Mouse (Mus musculus): Measurements from ENCODE around the gene Usp43. TPM values are rescaled to one million over a fixed set of nuclear protein-coding genes. Genes with fewer than 3 reads are reported as not detected.
A peak's percentile ranks its signal among the peaks of the same experiment; 100 is the strongest.

Gene Usp43
- total RNA-seq (2014; rRNA removed) (0.94 and 1.6 TPM in 2 replicates), polyA plus RNA-seq (2015; fragmentation: Nextera tagmentation; extraction: Ambion mirVana) (0.37 and 0.68 TPM in 2 replicates)

DNA sequence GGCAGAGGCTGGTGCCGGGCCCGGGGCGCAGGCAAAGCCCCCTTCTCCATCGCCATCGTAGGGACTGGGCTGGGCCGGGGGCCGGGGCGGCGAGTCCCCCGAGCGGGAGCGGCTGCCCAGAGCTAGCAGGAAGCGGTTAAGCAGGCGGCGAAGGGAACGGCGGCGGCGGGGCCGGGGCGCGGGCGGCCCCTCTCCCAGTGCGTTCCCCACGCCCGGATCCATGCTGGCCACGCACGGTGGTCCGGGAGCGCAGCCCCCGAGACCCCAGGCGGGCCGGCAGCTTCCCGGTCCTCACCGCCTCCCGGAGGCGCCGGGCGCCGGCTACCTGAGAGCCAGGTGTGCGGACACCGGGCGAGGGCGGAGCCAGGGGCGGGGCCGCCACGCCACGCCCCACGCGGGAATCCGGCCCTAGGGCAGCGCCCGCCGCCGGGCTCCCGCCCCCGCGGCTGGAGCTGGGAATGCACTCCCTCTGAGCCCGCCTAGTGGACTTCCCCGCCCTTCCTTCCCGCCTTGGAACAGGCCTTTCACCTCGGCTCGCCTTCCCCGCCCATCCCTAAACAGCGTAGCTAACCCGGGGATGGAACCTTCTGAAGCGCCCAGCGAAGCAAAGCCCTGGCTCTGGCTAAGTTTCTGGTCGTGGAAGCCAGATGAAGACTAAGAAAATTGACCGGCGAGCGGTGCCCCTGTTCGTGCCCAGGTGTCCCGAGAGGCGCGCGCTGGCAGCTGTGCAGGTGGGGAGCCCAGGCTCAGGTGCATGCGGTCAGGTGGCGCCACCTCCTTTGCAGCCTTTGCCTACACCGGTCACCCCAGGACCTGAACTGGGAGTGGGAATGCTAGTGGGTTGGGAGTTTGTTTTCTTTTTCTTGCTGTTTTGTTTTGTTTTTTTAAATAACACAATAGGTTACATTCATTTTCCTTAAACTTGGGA, at the start of gene Usp43:
TSS of gene Usp43 (minus strand) at position 327 of the 928 bp plus-strand sequence.
- H3K9ac ChIP-seq (replicated peaks; ENCODE audit: low read length), result peak within 1 kb of the TSS; percentile 60
- H3K4me2 ChIP-seq (ENCODE audit: low read depth, low read length), result peak within 1 kb of the TSS; percentile 98
- DNase-seq (ENCODE audit: low spot score), result peak; percentile 53
- H3K36me3 ChIP-seq (ENCODE audit: insufficient read depth, low read length), result no peaks in the 10 kb centered on the region
- no peaks in the 10 kb centered on the region for H3K9me3 ChIP-seq (ENCODE audit: low read length)
- H3K27me3 ChIP-seq (ENCODE audit: insufficient read depth, low read length), result peaks cover 8% of the 10 kb centered on the region; the same call in 1 of the 2 replicates
- H3K27ac ChIP-seq, result no peak within 1 kb of the TSS; the same call in 1 of the 2 replicates
- peak within 1 kb of the TSS; percentile 57 for H3K4me3 ChIP-seq (ENCODE audit: low read length)
- WGBS, result 0% methylated on average over 73 of the region's 80 CpGs
- peak; percentile 65; the same call in 1 of the 2 replicates for ATAC-seq
- H3K4me1 ChIP-seq (ENCODE audit: insufficient read depth, low read length), result no peaks in the 10 kb centered on the region
- no peak for TF ChIP-seq CTCF (IDR thresholded peaks at IDR 0.05; ENCODE audit: low read depth)

DNA sequence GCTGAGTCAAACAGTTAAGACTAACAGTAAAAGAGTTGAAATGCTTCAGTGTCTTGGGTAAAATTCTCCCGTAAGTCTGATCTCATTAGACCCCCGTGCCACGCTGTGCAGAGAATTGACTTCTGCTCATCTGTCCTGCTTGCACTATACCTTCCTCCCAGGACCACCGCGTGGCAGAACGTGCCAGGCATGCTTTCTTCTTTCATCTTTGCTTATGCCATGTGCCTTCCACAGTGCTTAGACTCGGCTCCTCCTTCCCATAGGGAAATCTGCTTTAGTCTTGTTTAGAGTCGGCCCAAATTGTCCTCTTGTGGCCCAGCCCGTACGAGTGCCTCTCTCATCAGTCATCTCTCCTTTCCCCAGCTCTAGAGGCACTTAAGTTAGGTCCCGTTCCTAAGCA, 45.9 kb upstream of the Usp43 start:
- Histone ChIP-seq H3K27me3 (ENCODE audit: insufficient read depth, low read length) (no peaks in the 10 kb centered on the region), H3K27ac (no peak overlapping the region), H3K9ac (replicated peaks; ENCODE audit: low read length) (no peak overlapping the region), H3K36me3 (ENCODE audit: insufficient read depth, low read length) (no peaks in the 10 kb centered on the region), H3K9me3 (ENCODE audit: low read length) (no peaks in the 10 kb centered on the region), H3K4me1 (ENCODE audit: insufficient read depth, low read length) (0 out of 2 replicates have a peak, but pooled peaks cover 10% of the 10 kb centered on the region), H3K4me2 (ENCODE audit: low read depth, low read length) (no peak overlapping the region), H3K4me3 (ENCODE audit: low read length) (no peak overlapping the region)
- TF ChIP-seq CTCF (IDR thresholded peaks at IDR 0.05; ENCODE audit: low read depth), result no peak
- WGBS, result 66% methylated on average over 11 of the region's 11 CpGs
- ATAC-seq, result no peak
- DNase-seq (ENCODE audit: low spot score), result no peak

DNA sequence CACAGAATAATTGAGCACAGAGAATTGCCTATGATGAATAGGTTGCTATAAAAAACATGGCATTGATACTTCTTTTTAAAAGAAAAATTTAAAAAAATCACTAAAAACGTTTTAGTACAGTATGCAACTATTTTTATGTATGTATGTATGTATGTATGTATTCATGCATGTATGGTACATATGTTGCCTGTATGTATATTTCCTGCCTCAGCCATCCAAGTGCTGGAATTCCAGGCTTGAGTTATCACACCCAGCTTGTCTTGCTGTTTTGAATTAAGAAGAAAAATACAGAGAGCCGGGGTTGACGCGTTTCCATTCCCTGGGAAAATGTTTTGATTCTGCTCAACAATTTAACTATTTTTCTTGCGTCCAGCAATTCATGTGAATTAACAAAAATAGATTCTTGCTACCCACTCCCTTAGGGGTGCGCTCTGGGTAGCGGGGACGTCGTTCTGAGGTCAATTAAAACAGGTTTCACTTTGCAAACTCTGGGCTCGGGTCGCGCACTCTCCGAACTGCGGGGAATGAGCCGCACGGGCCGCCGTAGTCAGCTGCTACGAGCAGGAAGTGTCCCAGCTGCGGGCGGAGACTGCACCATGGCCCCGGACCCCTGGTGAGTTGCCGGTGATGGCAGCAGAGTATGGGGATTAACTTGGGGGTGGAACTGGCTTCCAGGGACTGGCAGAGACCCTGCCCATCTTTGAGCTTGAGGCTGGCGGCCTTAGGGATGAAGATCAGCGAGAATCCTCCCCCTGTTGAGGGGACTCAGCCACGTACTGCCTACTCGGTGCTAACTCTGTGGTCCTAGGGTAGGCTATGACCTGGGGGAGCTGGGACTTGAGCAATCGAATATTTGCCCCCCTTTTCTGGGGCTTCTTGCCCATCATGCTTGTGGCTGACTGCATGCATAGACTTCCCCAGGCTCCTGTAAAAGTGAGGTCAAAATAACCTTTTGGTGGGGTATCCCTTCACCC, 44.2 kb upstream of the Usp43 start, which contains the start of gene Stx8:
TSS of gene Stx8 (plus strand) at position 289 of the 974 bp plus-strand sequence.
- DNase-seq (ENCODE audit: low spot score), result peak; percentile 90
- Histone ChIP-seq H3K9me3 (ENCODE audit: low read length) (no peaks in the 10 kb centered on the region), H3K27me3 (ENCODE audit: insufficient read depth, low read length) (no peaks in the 10 kb centered on the region), H3K4me1 (ENCODE audit: insufficient read depth, low read length) (0 out of 2 replicates have a peak, but pooled peaks cover 10% of the 10 kb centered on the region), H3K4me2 (ENCODE audit: low read depth, low read length) (peak within 1 kb of the TSS; percentile 96), H3K36me3 (ENCODE audit: insufficient read depth, low read length) (no peaks in the 10 kb centered on the region), H3K4me3 (ENCODE audit: low read length) (peak within 1 kb of the TSS; percentile 86), H3K27ac (0 out of 2 replicates have a peak within 1 kb of the TSS, but pooled peaks have one; percentile 28), H3K9ac (replicated peaks; ENCODE audit: low read length) (peak within 1 kb of the TSS; percentile 82)
- WGBS, result under 1% methylated on average over 28 of the region's 28 CpGs
- peak; percentile 85 for ATAC-seq
- TF ChIP-seq CTCF (IDR thresholded peaks at IDR 0.05; ENCODE audit: low read depth), result no peak

DNA sequence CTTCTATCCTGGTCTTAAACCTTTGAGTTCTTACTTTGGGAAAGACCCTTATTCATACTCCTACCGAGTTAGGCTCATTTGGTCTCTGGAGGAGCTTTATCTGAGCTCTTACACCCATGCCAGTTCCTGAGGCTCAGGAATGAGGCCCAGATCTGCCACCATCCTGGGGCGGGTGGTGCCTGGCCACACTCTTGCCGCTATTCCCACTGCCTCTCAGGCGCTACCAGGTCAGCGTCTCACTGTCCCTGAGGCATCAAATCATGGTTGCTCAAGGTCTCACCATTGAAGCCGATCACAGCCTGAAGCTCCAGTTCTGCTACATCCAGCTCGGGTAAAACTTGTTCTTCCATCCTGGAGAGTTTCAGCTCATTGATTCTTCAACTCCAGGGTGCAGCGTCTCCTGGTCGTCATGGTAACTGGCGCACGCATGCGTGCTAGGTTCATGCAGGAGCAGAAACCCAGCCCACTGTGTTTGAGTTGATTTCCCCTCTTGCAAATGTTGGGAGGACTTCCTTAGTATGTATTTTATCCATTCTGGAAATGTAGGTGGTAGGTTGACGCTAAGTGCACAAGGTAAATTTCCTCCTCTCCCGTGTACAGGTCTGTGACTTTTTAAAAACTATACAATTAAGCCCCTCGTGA, 43.4 kb upstream of the Usp43 start, which contains the start of gene Cfap52:
TSS of gene Cfap52 (minus strand) at position 410 of the 642 bp plus-strand sequence.
- peak; percentile 93 for DNase-seq (ENCODE audit: low spot score)
- peak within 1 kb of the TSS; percentile 86 for H3K4me3 ChIP-seq (ENCODE audit: low read length)
- no peak for TF ChIP-seq CTCF (IDR thresholded peaks at IDR 0.05; ENCODE audit: low read depth)
- 0 out of 2 replicates have a peak, but pooled peaks cover 10% of the 10 kb centered on the region for H3K4me1 ChIP-seq (ENCODE audit: insufficient read depth, low read length)
- 8% methylated on average over 15 of the region's 15 CpGs for WGBS
- 0 out of 2 replicates have a peak within 1 kb of the TSS, but pooled peaks have one; percentile 28 for H3K27ac ChIP-seq
- H3K9ac ChIP-seq (replicated peaks; ENCODE audit: low read length), result peak within 1 kb of the TSS; percentile 82
- H3K9me3 ChIP-seq (ENCODE audit: low read length), result no peaks in the 10 kb centered on the region
- ATAC-seq, result peak; percentile 76
- no peaks in the 10 kb centered on the region for H3K27me3 ChIP-seq (ENCODE audit: insufficient read depth, low read length)
- H3K36me3 ChIP-seq (ENCODE audit: insufficient read depth, low read length), result no peaks in the 10 kb centered on the region
- peak within 1 kb of the TSS; percentile 96 for H3K4me2 ChIP-seq (ENCODE audit: low read depth, low read length)

DNA sequence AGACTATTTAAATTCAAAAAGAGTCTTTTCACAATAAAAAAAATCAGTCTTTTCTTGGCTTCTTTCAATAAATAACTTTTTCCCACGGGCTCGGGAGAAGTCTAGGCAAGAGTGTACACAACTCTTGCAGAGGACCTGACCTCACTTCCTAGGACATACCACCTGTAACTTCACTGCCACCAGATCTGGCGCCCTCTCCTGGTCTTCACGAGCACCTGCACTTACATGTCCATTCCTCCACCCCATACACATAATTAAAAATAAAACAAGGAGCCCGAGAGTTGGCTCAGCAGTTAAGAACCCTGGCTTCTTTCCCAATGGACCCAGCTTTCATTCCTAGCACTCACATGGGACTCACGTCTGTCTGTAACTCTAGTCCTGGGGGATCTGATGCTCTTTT, 42.2 kb upstream of the Usp43 start:
- no peak for ATAC-seq
- Histone ChIP-seq H3K4me2 (ENCODE audit: low read depth, low read length) (no peak overlapping the region), H3K4me1 (ENCODE audit: insufficient read depth, low read length) (0 out of 2 replicates have a peak, but pooled peaks cover 10% of the 10 kb centered on the region), H3K27ac (no peak overlapping the region), H3K27me3 (ENCODE audit: insufficient read depth, low read length) (no peaks in the 10 kb centered on the region), H3K36me3 (ENCODE audit: insufficient read depth, low read length) (no peaks in the 10 kb centered on the region), H3K4me3 (ENCODE audit: low read length) (no peak overlapping the region), H3K9me3 (ENCODE audit: low read length) (no peaks in the 10 kb centered on the region), H3K9ac (replicated peaks; ENCODE audit: low read length) (no peak overlapping the region)
- no peak for DNase-seq (ENCODE audit: low spot score)
- peak; percentile 27; the same call in 1 of the 2 replicates for TF ChIP-seq CTCF (IDR thresholded peaks at IDR 0.05; ENCODE audit: low read depth)
- 76% methylated on average over 6 of the region's 6 CpGs for WGBS

Data from hindbrain, postnatal 0 days (tissue).